Mouse (Mus musculus) v-Abl transformed pro-B cells (cell line): ENCODE data around the gene Slc12a9.

Experiments used
- in situ Hi-C, 2 experiments: fragments of 400-800 bp; cut with MboI; formaldehyde crosslinking; loops; one replicate each; pipeline ENCODE4 v1.15.1; 2025; ENCODE audit not compliant: unreplicated experiment in 2 of 2

Gene Slc12a9

GRCm38 (mm10) chr5:137333512-137334174 lies at the start of gene Slc12a9:
Gene Slc12a9, minus strand, starts transcription at chr5:137333597.
- in situ Hi-C loops = loop anchor here (5.0 to 10.0 kb wide), 4 partner anchors 41 to 431 kb away; partner anchors contain the start of genes Pop7 (in 2 of the 2) and Ufsp1 (in 1 of the 2)

DNA sequence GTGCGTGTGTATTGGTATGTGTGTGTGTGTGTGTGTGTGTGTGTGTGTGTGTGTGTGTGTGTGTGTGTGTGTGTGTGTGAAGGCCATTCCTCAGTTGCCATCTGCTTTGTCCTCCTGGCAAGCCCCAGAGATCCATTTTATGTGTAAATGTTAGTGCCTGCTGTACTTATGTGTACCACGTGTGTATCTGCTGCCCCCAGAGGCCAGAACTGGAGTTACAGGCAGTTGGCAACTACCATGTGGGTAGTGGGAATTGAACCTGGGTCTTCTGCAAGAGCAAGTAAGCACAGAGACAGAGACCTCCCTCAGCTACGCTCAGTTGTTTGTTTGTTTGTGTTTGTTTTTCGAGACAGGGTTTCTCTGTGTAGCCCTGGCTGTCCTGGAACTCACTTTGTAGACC lies 47.8 kb upstream of the Slc12a9 start:
- in situ Hi-C loops = loop anchor here (5.0 kb wide), 2 partner anchors 89 to 94 kb away; partner anchors contain the start of genes Ache (in 1 of the 2) and Ufsp1 (in 1 of the 2)

- in situ Hi-C loops = no loop called here
These were observed 44.2 kb upstream of the Slc12a9 start for GRCm38 (mm10) chr5:137377603-137378002.

DNA sequence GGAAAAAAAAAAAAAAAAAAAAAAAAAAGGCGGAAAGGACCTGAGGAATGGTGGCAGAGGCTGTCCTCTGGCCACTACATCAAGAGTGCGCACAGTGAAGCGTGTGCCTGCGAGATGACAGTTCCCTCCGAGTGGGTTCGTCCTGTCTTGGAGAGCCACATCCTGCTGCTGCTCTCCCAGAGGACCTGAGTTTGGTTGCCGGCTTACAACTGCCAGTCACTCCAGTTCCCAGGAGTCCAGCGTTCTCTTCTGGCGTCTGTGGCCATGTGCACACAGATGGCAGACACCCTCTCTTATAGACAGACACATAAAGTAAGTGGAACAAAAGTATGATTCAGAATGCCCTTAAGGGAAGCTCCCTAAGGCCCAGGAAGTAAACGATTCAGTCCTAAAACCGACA lies 43.8 kb upstream of the Slc12a9 start:
- in situ Hi-C loops = no loop called here

DNA sequence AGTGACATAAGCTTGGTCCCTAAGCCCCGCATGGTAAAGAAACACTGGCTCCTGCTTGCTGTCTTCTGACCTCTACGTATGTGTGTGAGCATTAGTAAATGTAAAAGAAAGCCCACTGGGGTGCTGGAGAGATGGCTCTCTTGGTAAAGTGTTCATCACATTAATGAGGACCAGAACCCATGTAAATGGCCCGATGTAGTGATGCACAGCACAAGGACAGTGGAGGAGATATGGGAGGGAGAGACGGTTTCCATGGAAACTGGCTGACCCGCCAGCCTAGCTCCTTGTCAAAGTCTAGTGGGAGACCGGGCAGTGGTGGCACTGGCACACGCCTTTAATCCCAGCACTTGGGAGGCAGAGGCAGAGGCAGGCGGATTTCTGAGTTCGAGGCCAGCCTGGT lies 43.3 kb upstream of the Slc12a9 start:
- in situ Hi-C loops = no loop called here

DNA sequence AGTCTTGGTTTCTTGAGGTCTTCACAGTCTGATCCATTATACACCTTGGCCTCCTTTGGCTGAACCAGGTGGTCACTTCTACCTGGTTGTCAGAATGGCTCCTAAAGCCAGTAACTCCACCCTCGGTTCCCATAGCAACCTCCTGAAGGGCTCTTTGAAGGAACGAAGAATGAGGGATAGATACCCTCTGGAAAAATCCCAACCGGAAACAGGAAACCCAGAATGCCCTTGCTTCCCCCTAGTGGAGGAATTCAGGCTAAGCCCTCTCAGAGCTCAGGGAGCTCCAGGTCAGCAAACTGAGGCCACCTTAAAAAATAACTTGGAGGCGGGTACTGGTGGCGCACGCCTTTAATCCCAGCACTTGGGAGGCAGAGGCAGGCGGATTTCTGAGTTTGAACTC lies 42.8 kb upstream of the Slc12a9 start:
- in situ Hi-C loops = no loop called here

DNA sequence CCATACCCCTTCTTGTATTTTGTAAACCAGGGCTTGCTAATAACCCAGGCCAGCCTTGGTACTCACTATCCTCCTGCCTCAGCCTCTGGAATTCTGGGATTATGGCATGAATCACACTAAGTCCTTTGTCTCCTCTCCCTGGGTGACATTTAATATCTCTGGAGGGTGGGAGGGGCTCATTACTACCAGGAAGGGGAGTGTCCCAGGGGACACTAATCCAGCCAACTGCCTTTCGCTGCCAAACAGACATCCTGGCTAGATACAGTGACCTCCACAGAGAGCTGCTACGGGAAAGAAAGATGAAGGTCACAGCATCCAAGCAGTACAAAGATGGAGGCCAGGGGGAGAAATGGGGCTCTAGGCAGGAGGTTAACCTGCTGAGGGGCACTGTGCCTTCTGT lies 42.2 kb upstream of the Slc12a9 start:
- in situ Hi-C loops = no loop called here

DNA sequence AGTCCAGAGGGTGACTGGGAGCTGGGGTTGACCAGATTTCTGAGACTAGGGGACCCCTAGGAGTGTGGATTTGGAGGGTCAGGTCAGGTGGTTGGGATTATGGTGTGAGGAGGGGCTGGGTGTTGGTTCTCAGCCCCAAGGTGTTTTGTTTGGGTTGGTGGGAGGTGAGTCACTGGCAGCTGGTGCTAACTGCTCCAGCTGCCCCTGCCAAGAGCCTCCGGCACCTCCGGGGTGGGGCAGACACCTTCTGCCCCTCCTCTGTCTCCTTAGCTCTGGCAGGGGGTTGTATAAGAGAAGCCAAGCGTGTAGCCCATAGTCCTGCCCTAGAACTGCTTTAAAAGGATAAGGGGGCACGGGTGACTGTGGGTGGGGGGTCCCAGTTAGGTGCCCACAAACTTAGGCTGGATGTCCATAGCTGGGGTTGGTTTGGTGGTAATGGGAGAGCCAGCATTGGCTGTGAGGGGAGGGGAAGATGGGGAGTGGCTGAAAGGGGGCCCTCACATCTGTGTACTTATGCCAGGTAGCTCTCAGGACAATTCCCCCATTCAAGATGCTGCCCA lies 41.2 kb upstream of the Slc12a9 start:
- in situ Hi-C loops = no loop called here

DNA sequence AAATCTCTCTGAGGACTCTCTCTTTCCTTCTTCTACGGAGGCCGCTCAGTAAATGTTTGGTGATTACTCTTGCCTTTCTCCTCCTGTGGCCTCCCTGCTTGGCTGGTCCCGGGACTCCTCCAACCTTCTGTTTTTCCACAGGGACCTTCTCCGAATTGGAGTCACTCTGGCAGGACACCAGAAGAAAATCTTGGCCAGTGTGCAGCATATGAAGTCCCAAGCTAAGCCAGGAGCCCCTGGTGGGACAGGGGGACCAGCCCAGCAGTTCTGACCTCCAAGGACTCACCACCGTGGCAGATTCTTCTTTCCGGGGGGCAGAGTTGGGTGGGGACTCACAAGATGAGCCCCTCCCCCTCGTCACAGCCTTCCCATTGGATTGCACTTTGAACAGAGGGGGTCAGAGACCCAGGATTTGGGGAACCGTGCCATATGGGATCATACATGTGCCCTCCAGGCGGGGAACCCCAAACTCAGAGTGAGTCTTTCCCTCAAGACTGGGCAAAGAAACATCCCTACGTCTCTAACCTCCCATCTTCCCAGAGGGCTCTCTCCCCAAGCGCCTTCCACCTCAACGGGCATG lies 40.1 kb upstream of the Slc12a9 start:
- in situ Hi-C loops = no loop called here

DNA sequence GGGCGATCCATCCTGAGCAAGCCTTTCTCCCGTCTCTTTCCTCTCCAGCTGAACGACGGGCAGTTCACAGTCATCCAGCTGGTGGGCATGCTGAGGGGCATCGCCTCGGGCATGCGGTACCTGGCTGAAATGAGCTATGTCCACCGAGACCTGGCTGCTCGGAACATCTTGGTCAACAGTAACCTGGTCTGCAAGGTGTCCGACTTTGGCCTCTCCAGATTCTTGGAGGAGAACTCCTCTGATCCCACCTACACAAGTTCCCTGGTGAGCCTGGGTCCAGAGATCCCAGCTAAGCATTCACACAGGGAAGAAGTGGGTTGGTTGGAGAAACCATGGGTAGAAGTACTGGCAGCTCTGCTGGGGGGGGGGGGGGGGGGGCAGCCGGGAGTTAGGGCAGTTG lies 36.3 kb upstream of the Slc12a9 start:
- in situ Hi-C loops = no loop called here

GRCm38 (mm10) chr5:137358382-137358781 lies 25.0 kb upstream of the Slc12a9 start:
- in situ Hi-C loops = no loop called here

DNA sequence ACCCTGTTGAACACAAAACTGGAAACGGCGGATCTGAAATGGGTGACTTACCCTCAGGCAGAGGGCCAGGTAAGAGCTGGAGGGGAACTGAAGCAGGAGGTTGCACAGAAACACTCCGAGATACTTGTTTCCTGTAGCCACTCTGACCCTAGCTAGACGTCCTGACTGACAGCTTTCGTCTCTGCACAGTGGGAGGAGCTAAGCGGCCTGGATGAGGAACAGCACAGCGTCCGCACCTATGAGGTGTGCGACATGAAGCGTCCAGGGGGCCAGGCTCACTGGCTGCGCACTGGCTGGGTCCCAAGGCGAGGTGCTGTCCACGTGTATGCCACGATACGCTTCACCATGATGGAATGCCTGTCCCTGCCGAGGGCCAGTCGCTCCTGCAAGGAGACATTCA lies 20.7 kb upstream of the Slc12a9 start:
- in situ Hi-C loops = no loop called here

GRCm38 (mm10) chr5:137352011-137352975 lies 18.9 kb upstream of the Slc12a9 start:
- in situ Hi-C loops = no loop called here

DNA sequence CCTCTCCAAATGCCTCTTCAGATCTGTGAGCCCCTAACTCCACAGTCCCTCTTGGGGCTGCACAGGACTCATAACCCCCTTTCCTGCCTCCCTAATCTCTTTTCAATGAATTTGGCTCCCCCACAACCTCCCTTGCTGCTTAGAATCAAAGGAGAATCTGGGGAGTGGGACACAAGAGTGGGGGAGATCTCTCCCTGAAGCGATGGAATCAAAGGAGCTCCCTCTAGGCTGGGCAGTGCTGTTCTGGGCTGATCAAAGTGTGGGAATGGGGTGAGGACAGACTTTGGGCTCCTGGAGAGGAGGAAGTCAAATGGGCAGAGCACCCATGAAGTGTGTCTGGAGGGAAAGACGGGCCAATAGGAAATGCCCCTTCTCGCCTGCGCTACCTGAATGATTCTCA lies 18.0 kb upstream of the Slc12a9 start:
- in situ Hi-C loops = no loop called here

- in situ Hi-C loops = no loop called here
These were observed 17.6 kb upstream of the Slc12a9 start for GRCm38 (mm10) chr5:137351058-137351380.

- in situ Hi-C loops = no loop called here
These were observed 17.0 kb upstream of the Slc12a9 start for GRCm38 (mm10) chr5:137350205-137351057.

DNA sequence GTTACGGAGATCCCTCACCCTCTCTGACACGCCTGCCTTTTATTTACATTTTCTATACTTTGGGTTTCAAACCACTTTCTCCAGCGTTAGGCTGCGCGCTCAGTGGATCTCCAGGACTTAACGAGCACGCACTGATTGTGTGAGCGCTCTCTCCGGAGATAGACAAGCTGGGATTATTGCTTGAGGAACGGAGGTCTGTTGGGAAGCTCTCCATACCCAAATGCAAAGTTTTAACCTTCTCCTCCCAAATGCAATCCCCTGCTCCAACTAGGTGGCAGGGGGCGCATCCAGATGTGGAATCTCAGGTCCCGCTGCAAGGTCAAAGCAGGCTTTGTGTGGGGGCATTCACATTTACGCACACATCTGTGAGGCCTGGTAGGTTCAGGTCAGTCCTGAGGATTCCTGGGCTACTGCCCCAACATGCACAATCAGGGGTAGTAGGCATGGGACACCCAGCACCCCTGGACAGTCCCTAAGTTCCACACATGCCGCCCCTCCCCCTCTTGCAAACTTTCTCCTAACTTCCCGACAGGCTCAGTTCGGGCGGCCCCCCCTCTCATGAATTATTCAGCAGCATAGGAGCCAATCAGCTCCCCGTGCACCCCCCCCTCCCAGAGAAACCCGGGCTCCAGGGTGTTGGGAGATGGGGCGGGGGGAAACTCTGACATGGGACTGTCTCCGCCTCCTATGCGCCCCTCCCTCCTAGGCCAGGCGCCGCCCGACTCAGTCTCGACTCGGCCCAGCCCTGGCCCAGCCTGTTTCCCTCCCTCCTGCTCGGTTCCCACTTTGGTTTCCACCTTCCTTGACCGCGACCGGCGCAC lies 16.2 kb upstream of the Slc12a9 start, which contains the start of gene Ephb4:
Ephb4 (plus strand) TSS at position 726 of the 821 bp plus-strand sequence.
- in situ Hi-C loops = no loop called here

GRCm38 (mm10) chr5:137348482-137349383 lies 15.3 kb upstream of the Slc12a9 start:
- in situ Hi-C loops = no loop called here
